Mouse (Mus musculus) heart, embryonic 11.5 days (tissue): Measurements from ENCODE around the gene Armc5. TPM values are rescaled to one million over a fixed set of nuclear protein-coding genes. Genes with fewer than 3 reads are reported as not detected.

Experiments used
- ATAC-seq: fragments of 200-750 bp; cut with Nextera tagmentation; replicated peaks from 2 replicates; pipeline ENCODE4 v1.8.0; 2017; ENCODE audit warnings: moderate library complexity; ENCODE audit not compliant: insufficient number of reproducible peaks, low FRiP score, low TSS enrichment
- H3K27ac ChIP-seq: fragments of 300-500 bp; sonication (generic); 2 replicates; pipeline ENCODE4 v1.5.1; 2014; ENCODE audit warnings: mild to moderate bottlenecking, low read depth, low read length
- H3K27me3 ChIP-seq: fragments of 300-500 bp; sonication (generic); 2 replicates; pipeline ENCODE4 v1.6.1; 2014; ENCODE audit warnings: mild to moderate bottlenecking, low read length, mixed read lengths; ENCODE audit not compliant: control insufficient read depth, insufficient read depth
- H3K36me3 ChIP-seq: fragments of 300-500 bp; sonication (generic); 2 replicates; pipeline ENCODE4 v1.6.1; 2014; ENCODE audit warnings: mild to moderate bottlenecking, low read length, moderate library complexity, mixed read lengths; ENCODE audit not compliant: control insufficient read depth, insufficient read depth
- H3K4me1 ChIP-seq: fragments of 300-500 bp; sonication (generic); 2 replicates; pipeline ENCODE4 v1.6.1; 2014; ENCODE audit warnings: low read length; ENCODE audit not compliant: control insufficient read depth, insufficient read depth
- H3K4me2 ChIP-seq: fragments of 300-500 bp; sonication (generic); 2 replicates; pipeline ENCODE4 v1.6.1; 2014; ENCODE audit warnings: mild to moderate bottlenecking, moderate library complexity
- H3K4me3 ChIP-seq: fragments of 300-500 bp; sonication (generic); 2 replicates; pipeline ENCODE4 v1.5.1; 2014; ENCODE audit warnings: low read depth, low read length
- H3K9ac ChIP-seq: fragments of 300-500 bp; sonication (generic); 2 replicates; pipeline ENCODE4 v1.6.1; 2014; ENCODE audit warnings: mild to moderate bottlenecking, low read depth, low read length, moderate library complexity
- H3K9me3 ChIP-seq: fragments of 300-500 bp; sonication (generic); replicated peaks from 2 replicates; pipeline ENCODE4 v1.6.1; 2016; ENCODE audit warnings: low read length; ENCODE audit not compliant: control insufficient read depth
- WGBS: fragments of 180-500 bp; shearing (Covaris S2); extraction: QIAGEN DNeasy Blood & Tissue Kit; methylation state at CpG from one replicate; pipeline ENCODE4 v1.1.7; 2014; ENCODE audit not compliant: insufficient replicate concordance; 5-methylcytosine and 5-hydroxymethylcytosine counted together
- polyA plus RNA-seq: library from polyadenylated mRNA; unstranded; fragments of >200 nt; fragmentation: Nextera tagmentation; extraction: Ambion mirVana; gene quantifications from 2 replicates; pipeline ENCODE4 v1.2.1, GENCODE M21; 2014

Armc5 gene
- polyA plus RNA-seq, 1 experiment from 2014 or later, result 7.7 TPM

- 78% methylated on average over 10 of the region's 10 CpGs for WGBS
- H3K4me3 ChIP-seq, result peak overlapping the region; percentile 59
- H3K4me2 ChIP-seq, result peak overlapping the region; percentile 73
- ATAC-seq, result no peak
- no peaks in the 10 kb centered on the region for H3K9me3 ChIP-seq
- H3K27ac ChIP-seq, result no peak overlapping the region
- H3K36me3 ChIP-seq, result peaks cover 21% of the 10 kb centered on the region; the same call in 1 of the 2 replicates
- peak overlapping the region; percentile 86 for H3K9ac ChIP-seq
- peaks cover 19% of the 10 kb centered on the region for H3K4me1 ChIP-seq
- H3K27me3 ChIP-seq, result no peaks in the 10 kb centered on the region
Observed at GRCm38 (mm10) chr7:128248081-128249042, 11.2 kb downstream of the Armc5 start.

- no peak overlapping the region for H3K9ac ChIP-seq
- peaks cover 19% of the 10 kb centered on the region for H3K4me1 ChIP-seq
- ATAC-seq, result no peak
- H3K36me3 ChIP-seq, result peaks cover 15% of the 10 kb centered on the region; the same call in 1 of the 2 replicates
- H3K27ac ChIP-seq, result no peak overlapping the region
- H3K4me2 ChIP-seq, result no peak overlapping the region
- no peaks in the 10 kb centered on the region for H3K9me3 ChIP-seq
- WGBS, result 78% methylated on average over 5 of the region's 5 CpGs
- no peaks in the 10 kb centered on the region for H3K27me3 ChIP-seq
- no peak overlapping the region for H3K4me3 ChIP-seq
Observed at GRCm38 (mm10) chr7:128249998-128250397, 12.9 kb downstream of the Armc5 start.

GRCm38 (mm10) chr7:128251946-128252345 lies 14.8 kb downstream of the Armc5 start:
- Histone ChIP-seq H3K9ac (no peak overlapping the region), H3K9me3 (no peaks in the 10 kb centered on the region), H3K4me3 (no peak overlapping the region), H3K27me3 (no peaks in the 10 kb centered on the region), H3K27ac (no peak overlapping the region), H3K4me1 (peaks cover 13% of the 10 kb centered on the region), H3K36me3 (peaks cover 13% of the 10 kb centered on the region; the same call in 1 of the 2 replicates), H3K4me2 (peak overlapping the region; percentile 27; the same call in 1 of the 2 replicates)
- ATAC-seq, result no peak
- WGBS, result 64% methylated on average over 12 of the region's 12 CpGs

- 27% methylated on average over 24 of the region's 24 CpGs for WGBS
- Histone ChIP-seq H3K9me3 (no peaks in the 10 kb centered on the region), H3K4me3 (no peak overlapping the region), H3K9ac (no peak overlapping the region), H3K27ac (no peak overlapping the region), H3K36me3 (peaks cover 13% of the 10 kb centered on the region; the same call in 1 of the 2 replicates), H3K27me3 (no peaks in the 10 kb centered on the region), H3K4me2 (peak overlapping the region; percentile 27), H3K4me1 (peaks cover 19% of the 10 kb centered on the region)
- ATAC-seq, result no peak
Observed at GRCm38 (mm10) chr7:128252609-128253008, 15.5 kb downstream of the Armc5 start.

- Histone ChIP-seq H3K27me3 (no peaks in the 10 kb centered on the region), H3K4me3 (no peak overlapping the region), H3K4me1 (peaks cover 10% of the 10 kb centered on the region), H3K36me3 (peaks cover 8% of the 10 kb centered on the region; the same call in 1 of the 2 replicates), H3K9ac (no peak overlapping the region), H3K4me2 (no peak overlapping the region), H3K9me3 (no peaks in the 10 kb centered on the region), H3K27ac (no peak overlapping the region)
- no peak for ATAC-seq
- WGBS, result 63% methylated on average over 2 of the region's 2 CpGs
Observed at GRCm38 (mm10) chr7:128254978-128255377, 17.8 kb downstream of the Armc5 start.

- H3K27ac ChIP-seq, result no peak overlapping the region
- peaks cover 6% of the 10 kb centered on the region; the same call in 1 of the 2 replicates for H3K36me3 ChIP-seq
- H3K9me3 ChIP-seq, result no peaks in the 10 kb centered on the region
- WGBS, result 80% methylated on average over 5 of the region's 5 CpGs
- no peak overlapping the region for H3K4me3 ChIP-seq
- H3K27me3 ChIP-seq, result no peaks in the 10 kb centered on the region
- H3K4me2 ChIP-seq, result no peak overlapping the region
- H3K9ac ChIP-seq, result no peak overlapping the region
- no peak for ATAC-seq
- peaks cover 10% of the 10 kb centered on the region for H3K4me1 ChIP-seq
Observed at GRCm38 (mm10) chr7:128255757-128256156, 18.6 kb downstream of the Armc5 start.

DNA sequence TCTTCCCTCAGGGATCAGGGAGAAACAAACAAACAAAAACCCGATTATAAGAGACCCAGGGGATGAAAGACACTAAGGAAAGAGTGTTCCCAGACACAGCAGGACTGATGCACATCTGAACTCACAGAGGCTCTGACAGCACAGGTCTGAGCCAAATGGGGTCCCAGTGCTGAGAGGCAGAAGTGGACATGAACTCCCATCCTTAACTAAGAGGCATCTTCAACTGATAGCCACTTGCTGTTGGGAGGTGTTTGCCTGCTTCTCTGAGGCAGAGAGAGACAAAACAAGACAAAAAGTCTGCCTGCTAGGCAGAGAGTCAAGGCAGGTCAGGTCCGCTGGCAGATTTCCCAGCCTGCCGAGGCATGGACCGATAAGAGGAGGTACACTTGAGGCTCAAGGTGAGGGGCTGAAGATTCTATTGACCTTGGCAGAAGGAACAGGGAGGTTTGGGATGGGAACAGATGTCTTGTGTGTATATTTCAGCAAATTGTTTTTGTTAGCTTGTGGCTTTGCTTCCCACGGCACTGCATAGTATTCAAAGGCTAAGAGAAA lies 19.7 kb downstream of the Armc5 start:
- 35% methylated on average over 5 of the region's 5 CpGs for WGBS
- no peak for ATAC-seq
- no peaks in the 10 kb centered on the region for H3K27me3 ChIP-seq
- H3K4me3 ChIP-seq, result no peak overlapping the region
- H3K4me2 ChIP-seq, result no peak overlapping the region
- 0 out of 2 replicates have a peak, but pooled peaks cover 6% of the 10 kb centered on the region for H3K36me3 ChIP-seq
- H3K4me1 ChIP-seq, result peaks cover 10% of the 10 kb centered on the region
- no peaks in the 10 kb centered on the region for H3K9me3 ChIP-seq
- H3K27ac ChIP-seq, result no peak overlapping the region
- H3K9ac ChIP-seq, result no peak overlapping the region

GRCm38 (mm10) chr7:128265411-128265810 lies 28.3 kb downstream of the Armc5 start, which contains the start of gene Slc5a2:
Slc5a2 (plus strand) TSS chr7:128265657.
- H3K36me3 ChIP-seq, result no peaks in the 10 kb centered on the region
- H3K4me1 ChIP-seq, result 0 out of 2 replicates have a peak, but pooled peaks cover 4% of the 10 kb centered on the region
- H3K27me3 ChIP-seq, result no peaks in the 10 kb centered on the region
- ATAC-seq, result no peak
- no peak within 1 kb of the TSS for H3K27ac ChIP-seq
- H3K4me2 ChIP-seq, result no peak within 1 kb of the TSS
- 71% methylated on average over 6 of the region's 6 CpGs for WGBS
- no peaks in the 10 kb centered on the region for H3K9me3 ChIP-seq
- H3K9ac ChIP-seq, result no peak within 1 kb of the TSS
- no peak within 1 kb of the TSS for H3K4me3 ChIP-seq
